Mouse (Mus musculus) intestine, embryonic 15.5 days (tissue): Measurements from ENCODE around the gene Lamc2. TPM values are rescaled to one million over a fixed set of nuclear protein-coding genes. Genes with fewer than 3 reads are reported as not detected.

ENCODE experiments used
- ATAC-seq: fragments of 200-750 bp; cut with Nextera tagmentation; 2 replicates; pipeline ENCODE4 v1.8.0; 2017; ENCODE audit warnings: moderate TSS enrichment, moderate library complexity
- H3K27ac ChIP-seq: fragments of 300-500 bp; sonication (generic); 2 replicates; pipeline ENCODE4 v1.5.1; 2015; ENCODE audit warnings: mild to moderate bottlenecking, inconsistent platforms
- H3K27me3 ChIP-seq: fragments of 300-500 bp; sonication (generic); replicated peaks from 2 replicates; pipeline ENCODE4 v1.6.1; 2015; ENCODE audit warnings: inconsistent platforms
- H3K36me3 ChIP-seq: fragments of 300-500 bp; sonication (generic); 2 replicates; pipeline ENCODE4 v1.6.1; 2015; ENCODE audit warnings: inconsistent platforms
- H3K4me1 ChIP-seq: fragments of 300-500 bp; sonication (generic); replicated peaks from 2 replicates; pipeline ENCODE4 v1.6.1; 2015; ENCODE audit warnings: inconsistent platforms
- H3K4me2 ChIP-seq: fragments of 300-500 bp; sonication (generic); replicated peaks from 2 replicates; pipeline ENCODE4 v1.6.1; 2015; ENCODE audit warnings: mild to moderate bottlenecking, inconsistent platforms
- H3K4me3 ChIP-seq: fragments of 300-500 bp; sonication (generic); replicated peaks from 2 replicates; pipeline ENCODE4 v1.5.1; 2015; ENCODE audit warnings: inconsistent platforms
- H3K9ac ChIP-seq: fragments of 300-500 bp; sonication (generic); 2 replicates; pipeline ENCODE4 v1.6.1; 2015; ENCODE audit warnings: inconsistent platforms
- H3K9me3 ChIP-seq: fragments of 300-500 bp; sonication (generic); 2 replicates; pipeline ENCODE4 v1.6.1; 2016; ENCODE audit warnings: inconsistent platforms
- WGBS: fragments of 180-500 bp; shearing (Covaris S2); methylation state at CpG from one replicate; pipeline ENCODE4 v1.1.7; 2015; 5-methylcytosine and 5-hydroxymethylcytosine counted together
- polyA plus RNA-seq: library from polyadenylated mRNA; unstranded; fragments of >200 nt; fragmentation: Nextera tagmentation; extraction: Ambion mirVana; gene quantifications from 2 replicates; pipeline ENCODE4 v1.2.1, GENCODE M21; 2015

Lamc2 gene
- polyA plus RNA-seq: 7.2 and 7.3 TPM in 2 replicates

DNA sequence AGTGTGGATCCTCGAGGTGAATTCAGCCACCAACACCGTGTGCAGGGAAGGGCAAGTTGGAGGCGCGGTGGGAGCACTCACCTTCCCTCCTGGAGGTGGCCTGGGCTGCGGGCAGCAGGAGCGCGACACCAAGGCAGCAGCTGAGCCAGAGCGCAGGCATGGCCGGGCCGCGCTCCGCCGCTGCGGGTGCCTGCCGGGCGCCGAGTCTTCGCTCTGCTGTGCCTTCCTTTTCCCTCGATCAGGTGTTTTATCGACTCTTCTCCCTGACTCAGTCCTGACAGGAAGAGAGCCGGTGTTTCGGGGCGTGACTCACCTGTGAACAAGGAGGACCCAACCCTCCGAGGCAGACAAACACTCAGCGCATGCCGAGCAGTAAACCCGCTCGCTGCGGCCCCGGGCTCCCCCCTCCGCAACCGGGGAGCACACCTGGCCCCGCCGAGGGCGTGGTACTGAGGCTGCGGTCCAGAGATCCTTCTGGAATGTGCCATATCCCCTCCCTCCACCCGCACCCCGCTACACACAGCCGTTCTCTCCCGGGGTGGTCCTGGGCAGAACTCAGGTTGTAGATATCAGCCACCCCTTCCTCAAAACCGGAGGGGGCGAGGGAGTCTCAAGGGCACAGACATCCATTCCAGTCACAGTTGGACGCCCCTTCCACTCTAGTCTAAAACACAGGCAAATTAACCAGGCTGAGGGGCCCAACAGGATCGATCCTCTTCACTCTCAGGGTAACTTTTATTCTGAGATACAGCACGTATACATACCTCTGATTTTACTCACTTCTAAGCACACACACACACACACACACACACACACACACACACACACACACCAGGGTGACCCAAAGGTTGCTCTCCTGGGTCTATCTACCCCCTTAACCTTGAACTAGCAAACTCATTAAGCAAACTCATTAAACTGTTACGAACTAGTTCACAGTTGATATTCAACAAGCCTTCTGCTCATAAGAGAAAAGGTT is at the start of gene Lamc2:
Lamc2 (minus strand) TSS at position 620 of the 976 bp plus-strand sequence.
- peak; percentile 94 for ATAC-seq
- peaks cover 12% of the 10 kb centered on the region for H3K4me1 ChIP-seq
- peak within 1 kb of the TSS; percentile 81 for H3K4me2 ChIP-seq
- H3K9me3 ChIP-seq: no peaks in the 10 kb centered on the region
- WGBS: 4% methylated on average over 46 of the region's 46 CpGs
- peak within 1 kb of the TSS; percentile 51 for H3K9ac ChIP-seq
- H3K4me3 ChIP-seq: peak within 1 kb of the TSS; percentile 46
- H3K27me3 ChIP-seq: 0 out of 2 replicates have a peak, but pooled peaks cover 3% of the 10 kb centered on the region
- no peaks in the 10 kb centered on the region for H3K36me3 ChIP-seq
- H3K27ac ChIP-seq: peak within 1 kb of the TSS; percentile 62; the same call in 1 of the 2 replicates

DNA sequence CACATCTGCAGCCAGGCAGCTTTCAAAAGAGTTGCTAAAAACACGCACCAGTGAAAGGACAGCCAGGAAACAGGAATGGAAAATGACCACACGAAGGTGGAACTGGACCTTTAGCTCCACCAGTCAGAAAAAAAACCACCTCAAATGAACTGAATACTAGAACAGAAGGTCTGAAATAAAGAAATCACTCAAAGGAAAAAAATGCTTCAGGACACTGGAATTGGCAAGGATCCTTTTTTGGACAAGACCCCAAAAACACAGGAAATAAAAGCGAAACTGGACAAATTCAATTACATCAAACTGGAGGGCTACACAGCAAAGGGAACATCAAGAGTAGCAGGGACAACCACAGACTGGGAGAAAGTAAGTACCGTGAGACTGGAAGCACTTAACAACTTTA is 49.3 kb upstream of the Lamc2 start:
- H3K4me1 ChIP-seq: no peaks in the 10 kb centered on the region
- H3K36me3 ChIP-seq: peaks cover 36% of the 10 kb centered on the region
- no peak for ATAC-seq
- no peak overlapping the region for H3K4me3 ChIP-seq
- no peaks in the 10 kb centered on the region for H3K27me3 ChIP-seq
- no peak overlapping the region for H3K4me2 ChIP-seq
- no peak overlapping the region for H3K9ac ChIP-seq
- H3K9me3 ChIP-seq: no peaks in the 10 kb centered on the region
- H3K27ac ChIP-seq: no peak overlapping the region
- WGBS: 60% methylated on average over 4 of the region's 4 CpGs

DNA sequence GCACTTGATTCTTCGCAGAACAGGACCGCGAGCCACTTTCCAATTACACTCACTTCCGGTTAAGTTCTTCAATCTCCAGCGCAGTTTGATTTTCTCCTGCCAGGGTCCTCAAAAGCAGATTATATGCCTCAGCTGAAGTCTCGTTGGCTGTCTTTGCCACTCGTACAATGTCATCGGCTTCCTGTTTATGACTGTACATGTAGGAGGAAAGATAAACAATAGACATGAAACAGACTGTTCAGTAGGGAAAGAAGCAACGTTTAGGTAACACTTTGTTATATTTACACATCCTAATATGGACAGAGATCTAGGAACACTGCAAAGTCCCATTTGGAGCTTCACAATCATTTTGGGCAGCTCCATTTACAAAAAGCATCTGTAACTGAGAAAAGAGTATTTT is 45.4 kb upstream of the Lamc2 start:
- Histone ChIP-seq H3K27ac (no peak overlapping the region), H3K36me3 (peaks cover 46% of the 10 kb centered on the region), H3K4me3 (no peak overlapping the region), H3K4me2 (no peak overlapping the region), H3K4me1 (no peaks in the 10 kb centered on the region), H3K27me3 (no peaks in the 10 kb centered on the region), H3K9me3 (no peaks in the 10 kb centered on the region), H3K9ac (no peak overlapping the region)
- ATAC-seq: no peak
- WGBS: 68% methylated on average over 9 of the region's 9 CpGs

- no peak for ATAC-seq
- Histone ChIP-seq H3K9ac (no peak overlapping the region), H3K27ac (no peak overlapping the region), H3K9me3 (no peaks in the 10 kb centered on the region), H3K4me2 (no peak overlapping the region), H3K4me3 (no peak overlapping the region), H3K36me3 (peaks cover 57% of the 10 kb centered on the region), H3K4me1 (no peaks in the 10 kb centered on the region), H3K27me3 (no peaks in the 10 kb centered on the region)
- 43% methylated on average over 4 of the region's 4 CpGs for WGBS
Observed at GRCm38 (mm10) chr1:153227916-153228315, 41.7 kb upstream of the Lamc2 start.

GRCm38 (mm10) chr1:153227096-153227495 is 40.8 kb upstream of the Lamc2 start:
- 83% methylated on average over 8 of the region's 8 CpGs for WGBS
- no peaks in the 10 kb centered on the region for H3K27me3 ChIP-seq
- no peak overlapping the region for H3K9ac ChIP-seq
- H3K27ac ChIP-seq: no peak overlapping the region
- H3K4me2 ChIP-seq: no peak overlapping the region
- H3K4me1 ChIP-seq: no peaks in the 10 kb centered on the region
- H3K9me3 ChIP-seq: no peaks in the 10 kb centered on the region
- peaks cover 52% of the 10 kb centered on the region for H3K36me3 ChIP-seq
- H3K4me3 ChIP-seq: no peak overlapping the region
- ATAC-seq: no peak

GRCm38 (mm10) chr1:153225786-153226725 is 39.8 kb upstream of the Lamc2 start:
- Histone ChIP-seq H3K4me1 (no peaks in the 10 kb centered on the region), H3K36me3 (peaks cover 53% of the 10 kb centered on the region), H3K9ac (no peak overlapping the region), H3K27me3 (no peaks in the 10 kb centered on the region), H3K4me3 (no peak overlapping the region), H3K27ac (no peak overlapping the region), H3K9me3 (no peaks in the 10 kb centered on the region), H3K4me2 (no peak overlapping the region)
- no peak for ATAC-seq
- WGBS: 92% methylated on average over 21 of the region's 21 CpGs

DNA sequence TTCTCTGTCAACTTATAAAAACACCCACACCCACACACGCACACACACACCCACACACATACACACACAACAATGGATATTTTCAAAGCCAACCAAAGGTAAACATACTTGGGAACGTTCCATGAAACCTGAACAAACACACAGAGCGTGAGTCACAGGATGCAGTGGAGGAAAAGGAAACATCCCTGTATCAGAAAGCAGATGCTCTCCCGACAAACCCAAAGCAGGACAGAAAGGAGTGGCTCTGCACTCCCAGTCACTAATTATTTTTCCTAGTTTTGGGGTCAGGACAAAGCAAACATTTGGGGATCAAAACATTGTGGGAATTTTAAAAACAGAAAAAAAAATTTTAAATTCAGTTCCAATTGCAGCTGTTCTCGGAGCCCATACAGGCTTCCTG is 38.1 kb upstream of the Lamc2 start:
- Histone ChIP-seq H3K9ac (no peak overlapping the region), H3K4me2 (no peak overlapping the region), H3K27me3 (no peaks in the 10 kb centered on the region), H3K4me1 (no peaks in the 10 kb centered on the region), H3K9me3 (no peaks in the 10 kb centered on the region), H3K27ac (no peak overlapping the region), H3K4me3 (no peak overlapping the region), H3K36me3 (peaks cover 49% of the 10 kb centered on the region)
- 69% methylated on average over 5 of the region's 5 CpGs for WGBS
- ATAC-seq: no peak

DNA sequence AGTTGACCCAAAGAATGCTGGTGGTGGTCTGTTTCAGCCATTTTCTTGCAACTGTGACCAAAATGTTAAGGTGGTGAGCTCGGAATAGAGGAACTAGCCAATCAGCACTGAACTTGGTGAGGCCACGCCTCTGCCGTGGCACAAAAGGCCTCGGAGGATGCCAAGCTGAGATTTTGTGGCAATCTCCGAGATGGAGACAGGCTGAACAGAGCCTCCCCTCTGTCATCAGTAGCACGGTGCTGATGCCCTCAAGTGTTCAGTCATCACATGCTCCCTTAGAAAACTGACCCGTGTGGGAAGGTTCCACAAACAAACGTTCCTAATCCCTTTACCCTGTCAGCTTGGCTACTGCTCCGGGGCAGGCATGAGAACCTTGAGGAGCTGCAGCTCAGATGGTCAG is 33.1 kb upstream of the Lamc2 start:
- peaks cover 29% of the 10 kb centered on the region for H3K36me3 ChIP-seq
- 64% methylated on average over 9 of the region's 9 CpGs for WGBS
- H3K27ac ChIP-seq: no peak overlapping the region
- no peak overlapping the region for H3K4me3 ChIP-seq
- ATAC-seq: no peak
- H3K9ac ChIP-seq: no peak overlapping the region
- no peaks in the 10 kb centered on the region for H3K4me1 ChIP-seq
- H3K27me3 ChIP-seq: no peaks in the 10 kb centered on the region
- H3K4me2 ChIP-seq: no peak overlapping the region
- H3K9me3 ChIP-seq: no peaks in the 10 kb centered on the region

DNA sequence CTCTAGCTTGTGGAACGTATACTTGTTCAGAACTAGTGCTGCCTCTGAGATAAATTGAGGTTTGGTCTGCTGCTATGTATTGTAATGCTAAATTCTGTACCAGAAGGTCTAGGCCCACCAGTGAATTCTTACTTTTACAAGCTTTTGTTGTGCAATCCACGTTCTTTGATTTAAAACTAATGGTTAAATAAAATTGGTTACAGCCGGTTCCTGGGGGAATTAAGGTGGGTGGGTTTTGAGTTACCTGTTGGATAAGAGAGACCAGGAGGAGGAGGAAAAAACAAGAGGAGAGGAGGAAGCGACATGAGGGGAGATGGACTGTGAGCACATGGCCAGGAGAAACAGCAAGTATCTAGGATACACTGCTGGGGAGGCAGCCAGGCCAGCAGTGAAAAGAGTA is 30.3 kb upstream of the Lamc2 start:
- H3K9ac ChIP-seq: no peak overlapping the region
- H3K36me3 ChIP-seq: peaks cover 16% of the 10 kb centered on the region
- no peak overlapping the region for H3K4me2 ChIP-seq
- H3K4me1 ChIP-seq: no peaks in the 10 kb centered on the region
- WGBS: 90% methylated on average over 4 of the region's 4 CpGs
- H3K27me3 ChIP-seq: no peaks in the 10 kb centered on the region
- ATAC-seq: no peak
- no peaks in the 10 kb centered on the region for H3K9me3 ChIP-seq
- no peak overlapping the region for H3K4me3 ChIP-seq
- H3K27ac ChIP-seq: no peak overlapping the region

- H3K9me3 ChIP-seq: no peaks in the 10 kb centered on the region
- H3K4me2 ChIP-seq: no peak overlapping the region
- H3K4me3 ChIP-seq: no peak overlapping the region
- no peak overlapping the region for H3K9ac ChIP-seq
- WGBS: 74% methylated on average over 5 of the region's 5 CpGs
- no peaks in the 10 kb centered on the region for H3K4me1 ChIP-seq
- peaks cover 7% of the 10 kb centered on the region for H3K36me3 ChIP-seq
- H3K27me3 ChIP-seq: no peaks in the 10 kb centered on the region
- no peak for ATAC-seq
- no peak overlapping the region for H3K27ac ChIP-seq
Observed at GRCm38 (mm10) chr1:153215676-153216075, 29.4 kb upstream of the Lamc2 start.

DNA sequence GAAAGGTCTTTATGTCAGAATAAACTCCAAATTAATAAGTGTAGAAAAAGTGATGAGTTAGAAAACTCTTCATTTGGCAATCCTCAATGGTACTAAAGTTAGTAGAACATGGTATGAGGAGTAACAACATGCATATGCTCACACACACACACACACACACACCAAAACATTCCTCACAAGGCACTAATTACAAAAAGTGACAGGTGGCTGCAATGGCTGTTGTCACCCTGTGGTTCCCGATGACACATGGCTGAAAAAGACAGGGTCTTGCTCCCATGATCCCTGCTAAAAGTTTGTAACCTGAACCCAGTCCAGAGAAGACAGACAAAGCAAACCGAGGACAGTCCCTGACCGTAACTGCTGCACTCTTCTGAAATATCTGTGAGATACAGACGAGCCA is 24.7 kb upstream of the Lamc2 start:
- WGBS: 47% methylated on average over 4 of the region's 4 CpGs
- H3K4me3 ChIP-seq: no peak overlapping the region
- H3K4me1 ChIP-seq: no peaks in the 10 kb centered on the region
- H3K9me3 ChIP-seq: no peaks in the 10 kb centered on the region
- no peaks in the 10 kb centered on the region for H3K36me3 ChIP-seq
- no peak for ATAC-seq
- no peak overlapping the region for H3K9ac ChIP-seq
- no peak overlapping the region for H3K27ac ChIP-seq
- H3K27me3 ChIP-seq: no peaks in the 10 kb centered on the region
- H3K4me2 ChIP-seq: no peak overlapping the region

- WGBS: 81% methylated on average over 2 of the region's 2 CpGs
- no peaks in the 10 kb centered on the region for H3K36me3 ChIP-seq
- H3K9me3 ChIP-seq: no peaks in the 10 kb centered on the region
- H3K9ac ChIP-seq: no peak overlapping the region
- H3K27me3 ChIP-seq: no peaks in the 10 kb centered on the region
- H3K4me3 ChIP-seq: no peak overlapping the region
- no peak overlapping the region for H3K27ac ChIP-seq
- no peaks in the 10 kb centered on the region for H3K4me1 ChIP-seq
- no peak overlapping the region for H3K4me2 ChIP-seq
- no peak for ATAC-seq
Observed at GRCm38 (mm10) chr1:153210198-153210597, 24.0 kb upstream of the Lamc2 start.
